Mouse (Mus musculus) mouse embryonic stem cell (cell line): ENCODE results near the gene Mitf.

Experiments
- in situ Hi-C, 2 experiments: fragments of 300-500 bp; cut with MboI; formaldehyde crosslinking; loops; 1 replicate in 1 of 2; 3 replicates in 1 of 2; pipeline ENCODE4 v1.14.3; 2019 to 2020; ENCODE audit warnings: low sequenced_read_pairs in 2 of 2, low pct_unique_long_range_greater_than_20kb in 1 of 2, mixed read lengths in 1 of 2; ENCODE audit not compliant: unreplicated experiment in 1 of 2

Gene Mitf

GRCm38 (mm10) chr6:97964750-97965149 is 157.9 kb downstream of the Mitf start:
- in situ Hi-C loops: no loop called here

GRCm38 (mm10) chr6:97981668-97982067 is 174.8 kb downstream of the Mitf start:
- in situ Hi-C loops: no loop called here

- in situ Hi-C loops: no loop called here
Measured at GRCm38 (mm10) chr6:97985658-97986057, 178.8 kb downstream of the Mitf start.

- in situ Hi-C loops: no loop called here
Measured at GRCm38 (mm10) chr6:97986417-97986816, 179.6 kb downstream of the Mitf start.

- in situ Hi-C loops: no loop called here
Measured at GRCm38 (mm10) chr6:97993507-97993906, 186.7 kb downstream of the Mitf start.

- in situ Hi-C loops: no loop called here
Measured at GRCm38 (mm10) chr6:97995606-97996307, 188.9 kb downstream of the Mitf start.

GRCm38 (mm10) chr6:98001551-98001950 is 194.7 kb downstream of the Mitf start:
- in situ Hi-C loops: loop anchor here (5.0 to 10.0 kb wide), 3 partner anchors 147 to 247 kb away; no protein-coding TSS in a partner anchor

- in situ Hi-C loops: loop anchor here (5.0 to 10.0 kb wide), 3 partner anchors 148 to 248 kb away; no protein-coding TSS in a partner anchor
Measured at GRCm38 (mm10) chr6:98003114-98003513, 196.3 kb downstream of the Mitf start.

GRCm38 (mm10) chr6:98005566-98005965 is 198.7 kb downstream of the Mitf start:
- in situ Hi-C loops: loop anchor here (10.0 kb wide), 2 partner anchors 151 to 251 kb away; no protein-coding TSS in a partner anchor

GRCm38 (mm10) chr6:98015066-98015465 is 208.2 kb downstream of the Mitf start:
- in situ Hi-C loops: no loop called here

GRCm38 (mm10) chr6:98015819-98016218 is 209.0 kb downstream of the Mitf start:
- in situ Hi-C loops: no loop called here

- in situ Hi-C loops: no loop called here
Measured at GRCm38 (mm10) chr6:98023876-98024275, 217.0 kb downstream of the Mitf start.

- in situ Hi-C loops: no loop called here
Measured at GRCm38 (mm10) chr6:98038513-98038912, 231.7 kb downstream of the Mitf start.

- in situ Hi-C loops: no loop called here
Measured at GRCm38 (mm10) chr6:98041795-98042194, 234.9 kb downstream of the Mitf start.

GRCm38 (mm10) chr6:98046295-98047108 is 239.7 kb downstream of the Mitf start:
- in situ Hi-C loops: no loop called here

- in situ Hi-C loops: no loop called here
Measured at GRCm38 (mm10) chr6:98047741-98048140, 240.9 kb downstream of the Mitf start.

GRCm38 (mm10) chr6:98048671-98049438 is 242.0 kb downstream of the Mitf start:
- in situ Hi-C loops: no loop called here

GRCm38 (mm10) chr6:98049551-98049950 is 242.7 kb downstream of the Mitf start:
- in situ Hi-C loops: no loop called here

GRCm38 (mm10) chr6:98061878-98062277 is 255.0 kb downstream of the Mitf start:
- in situ Hi-C loops: no loop called here
